Mouse (Mus musculus) lung, adult 2 months (tissue): Measurements from ENCODE around the gene Gm2696. TPM values are rescaled to one million over a fixed set of nuclear protein-coding genes. Genes with fewer than 3 reads are reported as not detected.

Experiments used
- DNase-seq: peaks from one replicate; pipeline ENCODE4 v3.0.0; 2022
- H3K4me1 ChIP-seq: fragments of 200-500 bp; 2 replicates; pipeline ENCODE4 v1.6.1; 2011; ENCODE audit warnings: low read length; ENCODE audit not compliant: control insufficient read depth, insufficient read depth
- H3K4me3 ChIP-seq: fragments of 200-500 bp; replicated peaks from 2 replicates; pipeline ENCODE3; 2011; ENCODE audit warnings: low read depth, mild to moderate bottlenecking, control low read depth, low read length; ENCODE audit errors: extremely low read depth
- CTCF ChIP-seq: fragments of 200-500 bp; IDR thresholded peaks from 2 replicates; pipeline ENCODE4 v1.5.1; 2011; ENCODE audit warnings: mild to moderate bottlenecking, low read length, control low read depth; ENCODE audit not compliant: insufficient read depth
- POLR2A ChIP-seq: fragments of 200-500 bp; IDR thresholded peaks from 2 replicates; pipeline ENCODE4 v1.6.1; 2011; ENCODE audit warnings: low read depth, mild to moderate bottlenecking, control low read depth, low read length, borderline replicate concordance; ENCODE audit errors: extremely low read depth
- WGBS: fragments of 180-500 bp; shearing (Covaris S2); methylation state at CpG from one replicate; pipeline ENCODE4 v1.1.7; 2018; 5-methylcytosine and 5-hydroxymethylcytosine counted together
- polyA plus RNA-seq: library from polyadenylated mRNA; depleted of rRNA; stranded (reverse); fragments of >200 nt; gene quantifications from 2 replicates; pipeline ENCODE4 v1.2.3, GENCODE M21; 2012

The Gm2696 gene
- polyA plus RNA-seq, 1 experiment: not detected

DNA sequence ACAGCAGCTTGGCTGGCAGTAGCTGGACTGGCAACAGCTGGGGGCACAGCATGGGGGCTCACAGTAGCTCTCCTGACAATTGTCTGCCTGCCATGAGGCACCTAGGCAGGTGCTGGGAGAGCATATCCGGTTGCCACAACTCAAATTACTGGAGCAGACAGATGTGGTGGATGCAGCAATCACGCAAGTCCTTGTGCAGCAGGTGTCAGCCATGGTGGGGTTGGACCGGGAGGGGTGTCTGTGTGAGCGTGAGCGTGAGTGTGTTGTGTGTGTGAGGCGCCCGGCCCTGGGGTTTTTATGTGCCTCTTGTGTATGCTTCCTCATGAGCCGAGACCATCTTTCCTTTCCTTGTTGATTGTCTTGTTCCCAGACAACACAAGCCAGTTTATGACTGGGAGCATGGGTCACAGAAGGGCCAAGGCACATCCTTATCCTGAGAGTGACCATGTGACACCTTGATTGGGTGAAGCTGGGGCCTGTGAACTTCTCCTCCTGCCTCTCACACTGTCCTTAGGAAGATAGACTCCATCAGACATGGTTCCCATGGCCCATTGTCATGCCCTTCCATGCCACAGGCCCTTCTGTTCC, 15.5 kb upstream of the Gm2696 start, which contains the start of gene Gm19668:
Gene Gm19668 (minus strand): TSS at position 213 of the 588 bp plus-strand sequence.
- 64% methylated on average over 8 of the region's 8 CpGs for WGBS
- H3K4me1 ChIP-seq: no peaks in the 10 kb centered on the region
- TF ChIP-seq POLR2A (no peak), CTCF (no peak)
- no peak for DNase-seq
- no peak within 1 kb of the TSS for H3K4me3 ChIP-seq

DNA sequence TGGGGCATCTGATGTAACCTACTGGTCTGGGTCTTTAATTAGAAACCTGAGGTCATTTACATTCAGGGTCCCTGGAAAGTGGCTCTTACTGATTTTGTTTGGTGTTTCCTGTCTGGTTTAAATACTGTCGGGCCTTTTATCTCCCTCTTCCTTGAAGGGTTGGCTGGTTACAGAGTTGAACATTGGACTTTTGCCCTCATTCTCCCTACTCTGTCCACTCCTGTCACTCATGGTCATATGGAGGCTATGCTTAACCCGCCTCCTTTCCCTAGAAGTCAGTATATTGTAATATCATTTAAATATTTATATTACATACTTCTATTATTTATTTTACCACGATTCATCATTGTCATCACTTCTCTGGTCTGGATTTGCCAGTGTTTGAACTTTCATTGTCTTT, 10.4 kb upstream of the Gm2696 start:
- no peak for DNase-seq
- H3K4me1 ChIP-seq: no peaks in the 10 kb centered on the region

DNA sequence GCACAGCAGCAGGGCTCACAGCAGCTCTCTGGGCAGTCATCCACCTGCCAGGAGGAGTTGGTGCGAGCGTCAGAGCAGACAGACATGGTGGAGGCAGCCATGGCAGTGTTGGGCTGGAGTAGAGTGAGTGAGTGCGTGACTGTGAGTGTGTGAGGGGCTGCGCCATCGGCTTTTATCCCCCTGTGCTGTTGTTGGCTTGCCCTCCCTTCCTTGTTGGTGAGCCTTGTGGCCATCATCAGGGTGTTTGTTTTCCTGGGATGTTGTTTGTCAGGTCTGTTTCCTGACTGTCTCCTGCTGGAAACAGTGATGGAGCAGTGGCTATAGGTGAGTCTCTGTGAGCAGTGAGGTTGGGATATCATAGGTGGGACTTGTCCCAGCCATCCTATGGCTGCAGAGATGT, 2.7 kb upstream of the Gm2696 start, which contains the start of gene Gm9507:
Gene Gm9507 (minus strand): TSS at position 101 of the 400 bp plus-strand sequence.
- DNase-seq: no peak
- WGBS: 49% methylated on average over 5 of the region's 5 CpGs
- no peak for TF ChIP-seq CTCF
- Histone ChIP-seq H3K4me3 (no peak within 1 kb of the TSS), H3K4me1 (no peaks in the 10 kb centered on the region)

More for the DNA sequence above, 10.4 kb upstream of the Gm2696 start:
- TF ChIP-seq POLR2A (no peak), CTCF (no peak)
- no peak overlapping the region for H3K4me3 ChIP-seq
- WGBS: 30% methylated on average over 3 of the region's 3 CpGs

DNA sequence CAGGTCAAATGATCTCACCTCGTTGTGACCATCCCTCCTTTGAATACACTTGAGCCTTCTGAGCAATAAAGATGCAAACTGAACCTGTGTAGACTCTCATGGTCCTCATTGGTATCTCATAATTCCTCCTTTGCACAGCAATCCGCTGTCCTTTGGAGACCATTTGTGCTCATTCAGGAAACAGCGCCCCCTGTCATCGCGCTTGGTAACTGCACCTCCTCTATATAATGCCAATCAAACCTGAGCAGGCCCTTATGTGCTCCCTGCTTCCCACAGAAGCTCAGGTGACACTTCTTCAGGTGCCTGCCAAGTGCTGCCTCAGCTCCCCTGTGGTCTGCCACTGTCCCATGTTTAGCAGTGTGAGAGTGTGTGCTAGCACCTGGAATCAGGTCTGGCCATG, 1.0 kb downstream of the Gm2696 start:
- peak; percentile 47 for TF ChIP-seq CTCF
- TF ChIP-seq POLR2A: no peak
- Histone ChIP-seq H3K4me3 (no peak overlapping the region), H3K4me1 (no peaks in the 10 kb centered on the region)
- 17% methylated on average over 5 of the region's 5 CpGs for WGBS
- peak; percentile 17 for DNase-seq

DNA sequence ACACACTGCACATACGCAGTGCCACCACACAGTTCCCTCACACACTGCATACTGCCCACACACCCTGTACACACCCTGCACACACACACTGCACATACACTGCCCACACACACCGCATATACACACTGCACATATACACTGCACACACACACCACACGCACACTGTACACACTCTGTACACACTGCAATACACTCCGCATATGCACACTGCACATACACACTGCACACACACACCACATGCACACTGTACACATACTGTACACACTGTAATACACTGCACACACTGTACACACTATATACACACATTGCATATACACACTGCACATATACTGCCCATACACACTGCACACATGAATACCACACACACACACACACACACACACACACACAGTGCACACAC, 4.0 kb downstream of the Gm2696 start:
- WGBS: 98% methylated on average over 4 of the region's 4 CpGs
- Histone ChIP-seq H3K4me1 (no peaks in the 10 kb centered on the region), H3K4me3 (no peak overlapping the region)
- no peak for DNase-seq
- TF ChIP-seq POLR2A (no peak), CTCF (no peak)

DNA sequence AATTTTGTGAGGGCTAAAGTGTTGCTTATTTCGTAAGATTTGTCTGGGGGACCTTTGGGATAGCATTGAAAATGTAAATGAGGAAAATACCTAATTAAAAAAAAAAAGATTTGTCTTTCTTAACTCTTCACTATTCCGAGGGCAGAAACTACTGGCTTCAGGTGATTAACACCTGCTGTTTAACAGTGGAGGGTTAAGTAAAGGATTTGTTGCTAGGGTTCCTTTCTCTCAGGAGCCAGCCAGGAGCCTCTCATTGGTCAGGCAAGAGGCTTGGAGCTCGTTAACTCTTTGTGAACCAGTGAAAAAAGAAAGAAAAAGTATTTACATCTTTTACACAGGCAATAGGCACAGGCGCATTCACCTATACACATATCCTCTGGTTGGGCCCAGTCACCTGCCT, 4.7 kb downstream of the Gm2696 start:
- 47% methylated on average over 4 of the region's 4 CpGs for WGBS

DNA sequence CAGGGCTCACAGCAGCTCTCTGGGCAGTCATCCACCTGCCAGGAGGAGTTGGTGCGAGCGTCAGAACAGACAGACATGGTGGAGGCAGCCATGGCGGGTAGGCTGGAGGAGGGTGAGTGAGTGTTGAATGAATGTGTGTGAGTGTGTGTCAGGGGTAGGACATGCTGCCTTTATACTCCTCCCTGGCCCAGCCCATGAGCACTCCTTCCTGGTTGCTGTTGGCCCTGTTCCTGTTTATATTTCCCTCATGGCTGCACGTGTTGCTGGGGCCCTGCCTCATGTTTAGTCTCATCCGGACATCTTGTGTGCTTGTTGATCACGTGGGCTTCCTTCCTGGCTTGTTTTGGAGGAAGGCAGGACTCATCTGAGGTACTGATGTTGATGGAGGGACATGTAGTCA, 12.5 kb downstream of the Gm2696 start, which contains the start of gene Krtap10-4:
Gene Krtap10-4 (minus strand): TSS at position 145 of the 400 bp plus-strand sequence.
- 36% methylated on average over 6 of the region's 6 CpGs for WGBS
- TF ChIP-seq POLR2A (no peak), CTCF (no peak)
- Histone ChIP-seq H3K4me3 (no peak within 1 kb of the TSS), H3K4me1 (no peaks in the 10 kb centered on the region)
- DNase-seq: no peak

More for the DNA sequence above, 4.7 kb downstream of the Gm2696 start:
- no peak for DNase-seq
- H3K4me3 ChIP-seq: no peak overlapping the region
- no peaks in the 10 kb centered on the region for H3K4me1 ChIP-seq
- TF ChIP-seq CTCF (no peak), POLR2A (no peak)

DNA sequence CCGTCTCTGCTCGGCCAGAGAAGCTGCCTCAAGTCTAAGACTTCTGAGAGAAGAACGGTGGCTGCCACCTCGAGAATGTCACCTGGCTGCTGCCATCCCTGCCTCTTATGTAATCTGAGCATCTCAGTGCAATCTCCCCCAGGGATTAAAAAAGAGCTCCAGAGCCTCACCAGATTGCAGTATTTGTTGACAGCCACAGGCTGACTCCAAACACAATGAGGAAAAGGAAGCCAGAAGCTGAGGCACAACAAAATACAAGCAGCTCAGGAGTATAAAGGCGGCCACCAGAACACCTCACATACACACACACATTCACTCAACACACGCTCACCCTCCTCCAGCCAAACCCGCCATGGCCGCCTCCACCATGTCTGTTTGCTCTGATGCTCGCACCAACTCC, 21.2 kb downstream of the Gm2696 start, which contains the start of gene Krtap10-10:
Gene Krtap10-10 (plus strand): TSS at position 301 of the 400 bp plus-strand sequence.
- DNase-seq: no peak
- TF ChIP-seq POLR2A (no peak), CTCF (no peak)
- H3K4me1 ChIP-seq: no peaks in the 10 kb centered on the region
- H3K4me3 ChIP-seq: no peak within 1 kb of the TSS
- WGBS: 57% methylated on average over 9 of the region's 9 CpGs

DNA sequence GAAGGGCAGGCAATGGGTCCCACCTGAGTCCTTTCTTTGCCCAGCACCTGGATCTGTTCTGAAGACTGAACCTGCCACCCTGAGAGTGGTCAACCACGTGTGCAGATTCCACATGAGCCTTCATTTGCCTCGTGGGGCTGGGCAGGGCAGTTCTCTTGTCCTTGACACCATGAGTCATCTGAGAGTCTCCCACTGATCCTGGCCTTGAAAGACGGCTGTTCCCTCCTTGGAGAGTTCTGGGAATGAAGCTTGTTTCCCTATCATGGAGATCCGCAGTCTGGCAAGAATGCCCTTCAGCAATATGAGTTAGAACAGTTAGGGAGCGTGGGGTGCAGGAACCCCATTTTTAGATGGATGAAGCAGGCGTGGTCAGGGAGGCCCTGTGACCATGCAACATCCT, 24.5 kb downstream of the Gm2696 start:
- Histone ChIP-seq H3K4me1 (no peaks in the 10 kb centered on the region), H3K4me3 (no peak overlapping the region)
- no peak for TF ChIP-seq POLR2A
- 67% methylated on average over 6 of the region's 6 CpGs for WGBS
- DNase-seq: no peak

DNA sequence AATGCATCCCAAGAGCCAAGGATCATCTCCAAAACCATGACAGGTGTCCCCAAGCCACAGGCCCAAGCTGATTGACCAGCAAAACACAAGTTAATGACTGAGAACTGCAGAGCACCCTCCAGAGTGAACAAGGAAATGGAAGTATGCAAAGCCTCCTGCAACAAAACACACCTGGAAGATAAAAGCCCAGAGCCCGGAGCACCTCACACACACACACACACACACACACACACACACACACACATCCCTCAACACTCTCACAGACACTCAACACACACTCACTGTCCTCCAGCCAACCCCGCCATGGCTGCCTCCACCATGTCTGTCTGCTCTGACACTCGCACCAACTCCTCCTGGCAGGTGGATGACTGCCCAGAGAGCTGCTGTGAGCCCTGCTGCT, 32.0 kb downstream of the Gm2696 start, which contains the start of gene Gm36176:
Gene Gm36176 (plus strand): TSS at position 301 of the 400 bp plus-strand sequence.
- H3K4me1 ChIP-seq: no peaks in the 10 kb centered on the region
- no peak within 1 kb of the TSS for H3K4me3 ChIP-seq
- no peak for DNase-seq
- 74% methylated on average over 3 of the region's 3 CpGs for WGBS
- TF ChIP-seq CTCF: no peak
- no peak for TF ChIP-seq POLR2A
